Mouse (Mus musculus) erythroid progenitor cell, adult 5-6 weeks (primary cell): ENCODE results near the gene Rps6ka5. TPM values are rescaled to one million over a fixed set of nuclear protein-coding genes. Genes with fewer than 3 reads are reported as not detected.
A peak's percentile ranks its signal among the peaks of the same experiment; 100 is the strongest.

Source experiments
- ATAC-seq: replicated peaks from 2 replicates; pipeline ENCODE4 v1.8.0; 2016; ENCODE audit warnings: moderate number of reproducible peaks, mild to moderate bottlenecking, moderate TSS enrichment, inconsistent platforms; ENCODE audit not compliant: poor library complexity, low FRiP score, severe bottlenecking
- total RNA-seq, 2 experiments: library from RNA; stranded (forward) in 1 of 2; stranded (reverse) in 1 of 2; fragments of 150-400 nt in 1 of 2; fragments of 186-747, 209-891 nt in 1 of 2; gene quantifications; 2 replicates each; pipeline versions ENCODE4 v1.2.3 to v1.2.4; 2015 to 2017; ENCODE audit warnings: low replicate concordance in 2 of 2

Rps6ka5 gene
- total RNA-seq, 2 experiments from 2014 or later = 21.6 to 22.2 TPM

GRCm38 (mm10) chr12:100680676-100681075 lies 46.1 kb downstream of the Rps6ka5 start:
- ATAC-seq = no peak

GRCm38 (mm10) chr12:100670647-100671199 lies 56.1 kb downstream of the Rps6ka5 start:
- no peak for ATAC-seq

- ATAC-seq = no peak
Measured at GRCm38 (mm10) chr12:100665294-100665693, 61.5 kb downstream of the Rps6ka5 start.

GRCm38 (mm10) chr12:100660076-100660475 lies 66.7 kb downstream of the Rps6ka5 start:
- ATAC-seq = no peak

GRCm38 (mm10) chr12:100655972-100656371 lies 70.8 kb downstream of the Rps6ka5 start:
- ATAC-seq = no peak

GRCm38 (mm10) chr12:100641936-100642335 lies 84.8 kb downstream of the Rps6ka5 start:
- ATAC-seq = no peak

- no peak for ATAC-seq
Measured at GRCm38 (mm10) chr12:100640726-100641125, 86.1 kb downstream of the Rps6ka5 start.

GRCm38 (mm10) chr12:100639680-100640079 lies 87.1 kb downstream of the Rps6ka5 start:
- ATAC-seq = 0 out of 2 replicates have a peak, but pooled peaks have one; percentile 39

- no peak for ATAC-seq
Measured at GRCm38 (mm10) chr12:100637886-100638285, 88.9 kb downstream of the Rps6ka5 start.

GRCm38 (mm10) chr12:100636733-100637132 lies 90.0 kb downstream of the Rps6ka5 start:
- ATAC-seq = no peak

- no peak for ATAC-seq
Measured at GRCm38 (mm10) chr12:100636299-100636633, 90.5 kb downstream of the Rps6ka5 start.

GRCm38 (mm10) chr12:100635601-100636298 lies 91.0 kb downstream of the Rps6ka5 start:
- ATAC-seq = no peak

GRCm38 (mm10) chr12:100633231-100633630 lies 93.6 kb downstream of the Rps6ka5 start:
- no peak for ATAC-seq

- no peak for ATAC-seq
Measured at GRCm38 (mm10) chr12:100631286-100631685, 95.5 kb downstream of the Rps6ka5 start.

GRCm38 (mm10) chr12:100629126-100629920 lies 97.5 kb downstream of the Rps6ka5 start:
- ATAC-seq = no peak

- no peak for ATAC-seq
Measured at GRCm38 (mm10) chr12:100626991-100627677, 99.6 kb downstream of the Rps6ka5 start.

- ATAC-seq = no peak
Measured at GRCm38 (mm10) chr12:100626273-100626990, 100.4 kb downstream of the Rps6ka5 start.

- ATAC-seq = no peak
Measured at GRCm38 (mm10) chr12:100624854-100625447, 101.8 kb downstream of the Rps6ka5 start.

- no peak for ATAC-seq
Measured at GRCm38 (mm10) chr12:100615251-100615650, 111.5 kb downstream of the Rps6ka5 start.
